In genomic region chr13:82317203-82317580, GRCm38 (mm10) we compare ENCODE assay signal across 13 mouse cellular contexts.
DNase-seq lines count a peak whose midpoint lies in the region; ATAC-seq and TF ChIP-seq lines count a peak whose summit lies in the region.
"Had no signal": no experiment of that assay in that cellular context is flagged by ENCODE, and none has a peak within 500 bp of the region (broad histone marks: within the 10 kb centered on the region; RNA-seq: fewer than 3 reads in every experiment).

No protein-coding gene starts in this region.

- no peaks in the 10 kb centered on the region for H3K36me3 ChIP-seq in hindbrain, postnatal 0 days (ENCODE audit: insufficient read depth, low read length)
- no peaks in the 10 kb centered on the region for H3K36me3 ChIP-seq in hindbrain, embryonic 16.5 days (ENCODE audit: control insufficient read depth, insufficient read depth, low read length)
- H3K36me3 ChIP-seq: hindbrain, embryonic 15.5 days; limb, embryonic 12.5 days; midbrain, embryonic 15.5 days had no signal

- ATAC-seq in hindbrain, postnatal 0 days: no peak
- no peak for ATAC-seq in hindbrain, embryonic 16.5 days
- ATAC-seq: midbrain, embryonic 15.5 days had no signal

- no peak overlapping the region for H3K4me3 ChIP-seq in hindbrain, postnatal 0 days (ENCODE audit: low read length)
- H3K4me3 ChIP-seq in hindbrain, embryonic 16.5 days (ENCODE audit: low read length): no peak overlapping the region
- H3K4me3 ChIP-seq: erythroblast, embryonic 14.5 days; hindbrain, embryonic 15.5 days; limb, embryonic 12.5 days; midbrain, embryonic 15.5 days had no signal

- peak; percentile 14 for DNase-seq in hindbrain, postnatal 0 days (ENCODE audit: low spot score)
- peak; percentile 37 to 47 for DNase-seq in right cerebral cortex, adult 2 months (ENCODE audit: low spot score in 2 of 2)
- no peak for DNase-seq in right cerebral cortex, postnatal 4 days
- peak; percentile 13 to 35 for DNase-seq in heart, postnatal 36 days
- DNase-seq in right cerebral cortex, postnatal 14 days: peak; percentile 5
- DNase-seq in adrenal gland, postnatal 10 days: no peak
- no peak for DNase-seq in urinary bladder, postnatal 10 days (ENCODE audit: low spot score)
- DNase-seq: cerebellum, adult 11 months had no signal

- no peak for TF ChIP-seq CTCF in hindbrain, postnatal 0 days (IDR thresholded peaks at IDR 0.05; ENCODE audit: low read depth)

- no peaks in the 10 kb centered on the region for H3K27me3 ChIP-seq in hindbrain, postnatal 0 days (ENCODE audit: insufficient read depth, low read length)
- H3K27me3 ChIP-seq in hindbrain, embryonic 16.5 days (replicated peaks; ENCODE audit: control insufficient read depth, insufficient read depth, low read length): no peaks in the 10 kb centered on the region
- H3K27me3 ChIP-seq: hindbrain, embryonic 15.5 days; limb, embryonic 12.5 days; midbrain, embryonic 15.5 days had no signal

- intact Hi-C loops in heart, postnatal 36 days (cut with DNase I): no loop called here

- 76% methylated on average over 2 of the region's 2 CpGs for WGBS in hindbrain, postnatal 0 days
- 77% methylated on average over 2 of the region's 2 CpGs for WGBS in hindbrain, embryonic 16.5 days

- no peak overlapping the region for H3K27ac ChIP-seq in hindbrain, postnatal 0 days
- H3K27ac ChIP-seq in hindbrain, embryonic 16.5 days (ENCODE audit: low read depth, low read length): no peak overlapping the region
- H3K27ac ChIP-seq: hindbrain, embryonic 15.5 days; limb, embryonic 12.5 days; midbrain, embryonic 15.5 days had no signal

- no peak overlapping the region for H3K9ac ChIP-seq in hindbrain, postnatal 0 days (replicated peaks; ENCODE audit: low read length)
- no peak overlapping the region for H3K9ac ChIP-seq in hindbrain, embryonic 16.5 days (ENCODE audit: low read depth, low read length)
- H3K9ac ChIP-seq: hindbrain, embryonic 15.5 days; limb, embryonic 12.5 days; midbrain, embryonic 15.5 days had no signal

- H3K9me3 ChIP-seq in hindbrain, postnatal 0 days (ENCODE audit: low read length): no peaks in the 10 kb centered on the region
- no peaks in the 10 kb centered on the region for H3K9me3 ChIP-seq in hindbrain, embryonic 16.5 days (ENCODE audit: control insufficient read depth, low read length)
- H3K9me3 ChIP-seq: hindbrain, embryonic 15.5 days; limb, embryonic 12.5 days; midbrain, embryonic 15.5 days had no signal

- no peak overlapping the region for H3K4me2 ChIP-seq in hindbrain, postnatal 0 days (ENCODE audit: low read depth, low read length)
- no peak overlapping the region for H3K4me2 ChIP-seq in hindbrain, embryonic 16.5 days (ENCODE audit: low read length)
- H3K4me2 ChIP-seq: hindbrain, embryonic 15.5 days; limb, embryonic 12.5 days; midbrain, embryonic 15.5 days had no signal

- no peaks in the 10 kb centered on the region for H3K4me1 ChIP-seq in hindbrain, postnatal 0 days (ENCODE audit: insufficient read depth, low read length)
- no peaks in the 10 kb centered on the region for H3K4me1 ChIP-seq in hindbrain, embryonic 16.5 days (ENCODE audit: control insufficient read depth, insufficient read depth, low read depth, low read length)
- H3K4me1 ChIP-seq: hindbrain, embryonic 15.5 days; limb, embryonic 12.5 days; midbrain, embryonic 15.5 days had no signal

Comparison
In these comparisons a context has a peak if more than half of its experiments do, and no peak if none do; other contexts are left out.
1. DNase-seq: peak in hindbrain, postnatal 0 days (single experiment), right cerebral cortex, adult 2 months (2 of 2), heart, postnatal 36 days (2 of 2) and right cerebral cortex, postnatal 14 days (single experiment); none in right cerebral cortex, postnatal 4 days (single experiment), adrenal gland, postnatal 10 days (single experiment) and urinary bladder, postnatal 10 days (single experiment).